Mouse (Mus musculus) stomach, postnatal 0 days (tissue): ENCODE results near the gene Scgb2b2. TPM values are rescaled to one million over a fixed set of nuclear protein-coding genes. Genes with fewer than 3 reads are reported as not detected.

ENCODE experiments used
- ATAC-seq: fragments of 200-750 bp; cut with Nextera tagmentation; 2 replicates; pipeline ENCODE4 v1.8.0; 2017; ENCODE audit not compliant: low FRiP score, low TSS enrichment
- DNase-seq: peaks from one replicate; pipeline ENCODE4 v3.0.0-alpha.2; 2016; ENCODE audit warnings: low spot score
- H3K27ac ChIP-seq: fragments of 300-500 bp; sonication (generic); replicated peaks from 2 replicates; pipeline ENCODE4 v1.5.1; 2014; ENCODE audit warnings: mild to moderate bottlenecking, control low read depth
- H3K27me3 ChIP-seq: fragments of 300-500 bp; sonication (generic); 2 replicates; pipeline ENCODE4 v1.6.1; 2014; ENCODE audit warnings: low read length; ENCODE audit not compliant: control insufficient read depth, insufficient read depth
- H3K36me3 ChIP-seq: fragments of 300-500 bp; sonication (generic); 2 replicates; pipeline ENCODE4 v1.6.1; 2014; ENCODE audit warnings: low read length, mixed read lengths; ENCODE audit not compliant: control insufficient read depth, insufficient read depth
- H3K4me1 ChIP-seq: fragments of 300-500 bp; sonication (generic); replicated peaks from 2 replicates; pipeline ENCODE4 v1.6.1; 2014; ENCODE audit warnings: antibody characterized with exemption; ENCODE audit not compliant: control insufficient read depth, insufficient read depth
- H3K4me2 ChIP-seq: fragments of 300-500 bp; sonication (generic); replicated peaks from 2 replicates; pipeline ENCODE4 v1.6.1; 2014; ENCODE audit warnings: low read depth, mild to moderate bottlenecking, control low read depth, moderate library complexity
- H3K4me3 ChIP-seq: fragments of 300-500 bp; sonication (generic); 2 replicates; pipeline ENCODE4 v1.5.1; 2014; ENCODE audit warnings: low read depth, low read length, control low read depth
- H3K9ac ChIP-seq: fragments of 300-500 bp; sonication (generic); 2 replicates; pipeline ENCODE4 v1.6.1; 2014; ENCODE audit warnings: mild to moderate bottlenecking, low read length, control low read depth, mixed read lengths
- H3K9me3 ChIP-seq: fragments of 300-500 bp; sonication (generic); 2 replicates; pipeline ENCODE4 v1.6.1; 2016; ENCODE audit warnings: low read length; ENCODE audit not compliant: control insufficient read depth
- CTCF ChIP-seq: IDR thresholded peaks from 2 replicates; pipeline ENCODE4 v1.5.1; 2016; ENCODE audit warnings: antibody characterized with exemption, low read depth, mild to moderate bottlenecking, moderate library complexity
- EP300 ChIP-seq: optimal IDR thresholded peaks from 2 replicates; pipeline ENCODE3; 2016; ENCODE audit warnings: antibody characterized with exemption
- WGBS: fragments of 180-500 bp; shearing (Covaris S2); extraction: QIAGEN DNeasy Blood & Tissue Kit; methylation state at CpG from one replicate; pipeline ENCODE4 v1.1.7; 2014; 5-methylcytosine and 5-hydroxymethylcytosine counted together
- polyA plus RNA-seq: library from polyadenylated mRNA; unstranded; fragments of >200 nt; fragmentation: Nextera tagmentation; extraction: Ambion mirVana; gene quantifications from 2 replicates; pipeline ENCODE4 v1.2.1, GENCODE M21; 2015

Scgb2b2 gene
- not detected in 2 replicates for polyA plus RNA-seq

GRCm38 (mm10) chr7:31290208-31290607, at the start of gene Scgb2b2:
Scgb2b2 (plus strand) TSS chr7:31290508.
- WGBS = 79% methylated on average over 5 of the region's 5 CpGs
- no peaks in the 10 kb centered on the region for H3K27me3 ChIP-seq

GRCm38 (mm10) chr7:31291721-31292120, 1.4 kb downstream of the Scgb2b2 start, which contains the start of gene Scgb1b2:
Scgb1b2 (minus strand) TSS chr7:31291821.
- Histone ChIP-seq H3K4me3 (no peak within 1 kb of the TSS), H3K27me3 (no peaks in the 10 kb centered on the region), H3K36me3 (no peaks in the 10 kb centered on the region), H3K4me1 (no peaks in the 10 kb centered on the region), H3K9me3 (no peaks in the 10 kb centered on the region), H3K4me2 (no peak within 1 kb of the TSS), H3K9ac (no peak within 1 kb of the TSS), H3K27ac (no peak within 1 kb of the TSS)
- 81% methylated on average over 3 of the region's 3 CpGs for WGBS
- TF ChIP-seq CTCF (no peak), EP300 (no peak)
- ATAC-seq (no peak), DNase-seq (no peak)

More at GRCm38 (mm10) chr7:31290208-31290607, at the start of gene Scgb2b2:
- Histone ChIP-seq H3K27ac (no peak within 1 kb of the TSS), H3K4me3 (no peak within 1 kb of the TSS), H3K36me3 (no peaks in the 10 kb centered on the region), H3K4me2 (no peak within 1 kb of the TSS), H3K4me1 (no peaks in the 10 kb centered on the region), H3K9me3 (no peaks in the 10 kb centered on the region), H3K9ac (no peak within 1 kb of the TSS)
- DNase-seq = no peak
- TF ChIP-seq CTCF = no peak
- no peak for ATAC-seq

Other genes with a start within 250 kb of the Scgb2b2 start
- gene Fxyd5, start 248.0 kb upstream of the Scgb2b2 start, polyA plus RNA-seq = 13.3 and 16.0 TPM in 2 replicates
- gene Fxyd7, start 239.0 kb upstream of the Scgb2b2 start, polyA plus RNA-seq = 19.9 and 20.3 TPM in 2 replicates
- 177 and 187 TPM in 2 replicates for gene Fxyd1, start 233.3 kb upstream of the Scgb2b2 start, polyA plus RNA-seq
- 0.46 and 0.87 TPM in 2 replicates for gene Lgi4, start 231.2 kb upstream of the Scgb2b2 start, polyA plus RNA-seq
- 1,122 and 1,152 TPM in 2 replicates for gene Fxyd3, start 213.8 kb upstream of the Scgb2b2 start, polyA plus RNA-seq
- 17.9 and 21.7 TPM in 2 replicates for gene Hpn, start 175.2 kb upstream of the Scgb2b2 start, polyA plus RNA-seq
- 2.3 and 2.5 TPM in 2 replicates for gene Scn1b, start 163.5 kb upstream of the Scgb2b2 start, polyA plus RNA-seq
- 14.4 and 17.4 TPM in 2 replicates for gene Gramd1a, start 134.6 kb upstream of the Scgb2b2 start, polyA plus RNA-seq
- not detected in 2 replicates for gene Scgb1b2, start 1.3 kb downstream of the Scgb2b2 start, polyA plus RNA-seq
- not detected in 2 replicates for gene Scgb2b3, start 71.6 kb downstream of the Scgb2b2 start, polyA plus RNA-seq
- gene Scgb1b3, start 85.1 kb downstream of the Scgb2b2 start, polyA plus RNA-seq = not detected in 2 replicates